Mouse (Mus musculus): Measurements from ENCODE around the gene Rab11fip2. TPM values are rescaled to one million over a fixed set of nuclear protein-coding genes. Genes with fewer than 3 reads are reported as not detected.
A peak's percentile ranks its signal among the peaks of the same experiment; 100 is the strongest.

Rab11fip2 gene
- polyA plus RNA-seq (2021) = 23.0 TPM

- no peak for TF ChIP-seq CTCF (IDR thresholded peaks at IDR 0.05)
- in situ Hi-C loops (cut with MboI; ENCODE audit: low pct_unique_long_range_greater_than_20kb) = loop anchor here (5.0 to 10.0 kb wide), 2 partner anchors 481 to 529 kb away; no protein-coding TSS in a partner anchor
- no peaks in the 10 kb centered on the region for H3K27me3 ChIP-seq
- ChIA-PET CTCF (interaction anchor here (0.8 to 1.5 kb wide), 2 partner anchors 11 to 482 kb away, joined by 3 read pairs; no protein-coding TSS in a partner anchor), POLR2A (no interaction called here)
- DNase-seq (ENCODE audit: low read depth, low spot score) (peak; percentile 44), ATAC-seq (peak; percentile 97)
These were observed at the start of gene Rab11fip2 for GRCm38 (mm10) chr19:59943322-59943871. Gene Rab11fip2, minus strand, starts transcription at chr19:59943654.

DNA sequence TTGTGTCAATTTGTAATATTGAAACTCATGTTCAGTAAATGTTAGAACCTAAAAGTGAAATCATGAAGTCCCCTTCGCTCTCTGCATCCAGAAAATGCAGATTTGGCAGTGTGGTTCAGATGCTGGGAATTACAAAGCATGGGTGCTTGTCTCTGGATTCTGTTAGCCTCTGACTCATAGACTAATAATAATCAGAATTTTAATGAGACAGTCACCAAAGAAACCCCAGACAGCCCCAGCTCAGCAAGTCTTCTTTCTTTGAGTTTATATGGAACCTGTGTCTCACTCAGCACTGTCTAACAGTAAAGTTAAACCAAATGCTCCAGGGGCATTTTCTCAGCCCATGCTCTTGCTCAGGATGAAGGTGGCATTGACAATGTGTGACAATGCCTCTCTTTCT lies 38.1 kb upstream of the Rab11fip2 start:
- POLR2A ChIA-PET = no interaction called here
- CTCF ChIA-PET = interaction anchor here (0.5 kb wide), 1 partner anchor 69 kb away, joined by 3 read pairs; no protein-coding TSS in a partner anchor
- peak; percentile 62 for ATAC-seq
- no peaks in the 10 kb centered on the region for H3K27me3 ChIP-seq
- no peak for TF ChIP-seq CTCF (IDR thresholded peaks at IDR 0.05)
- DNase-seq (ENCODE audit: low read depth, low spot score) = peak; percentile 33
- in situ Hi-C loops (cut with MboI; ENCODE audit: low pct_unique_long_range_greater_than_20kb) = no loop called here

- in situ Hi-C loops (cut with MboI; ENCODE audit: low pct_unique_long_range_greater_than_20kb) = no loop called here
- no peak for TF ChIP-seq CTCF (IDR thresholded peaks at IDR 0.05)
- ATAC-seq (no peak), DNase-seq (ENCODE audit: low read depth, low spot score) (no peak)
- ChIA-PET CTCF (interaction anchor here (0.8 to 0.9 kb wide), 2 partner anchors 11 to 24 kb away, joined by 3 read pairs; no protein-coding TSS in a partner anchor), POLR2A (no interaction called here)
- no peaks in the 10 kb centered on the region for H3K27me3 ChIP-seq
These were observed 11.5 kb upstream of the Rab11fip2 start for GRCm38 (mm10) chr19:59954936-59955335.

DNA sequence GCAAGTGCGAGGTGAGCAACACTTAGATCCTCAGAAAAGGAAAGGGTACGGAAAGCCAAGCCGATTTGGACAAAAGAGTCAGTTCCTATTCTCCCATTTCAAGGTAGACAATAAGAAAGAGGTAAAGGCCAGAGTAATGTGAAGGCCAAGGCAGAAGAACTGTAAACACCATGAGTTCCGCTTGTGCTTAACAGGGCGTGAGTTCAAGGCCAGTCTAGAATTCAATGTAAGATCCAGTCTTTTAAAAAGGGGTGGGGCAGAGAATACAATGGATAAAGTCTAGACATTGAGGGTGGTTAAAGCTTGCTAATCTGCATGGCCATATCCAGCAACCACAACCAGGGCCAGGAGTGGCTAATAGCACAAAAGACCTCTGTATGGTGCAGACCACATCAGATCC lies 6.3 kb upstream of the Rab11fip2 start:
- in situ Hi-C loops (cut with MboI; ENCODE audit: low pct_unique_long_range_greater_than_20kb) = loop anchor here (5.0 to 10.0 kb wide), 2 partner anchors 188 to 535 kb away; no protein-coding TSS in a partner anchor
- POLR2A ChIA-PET = no interaction called here
- no peak for TF ChIP-seq CTCF (IDR thresholded peaks at IDR 0.05)
- no peak for ATAC-seq
- no peak for DNase-seq (ENCODE audit: low read depth, low spot score)
- no peaks in the 10 kb centered on the region for H3K27me3 ChIP-seq
- CTCF ChIA-PET = no interaction called here

- peak; percentile 62 for ATAC-seq
- DNase-seq (ENCODE audit: low read depth, low spot score) = no peak
- in situ Hi-C loops (cut with MboI; ENCODE audit: low pct_unique_long_range_greater_than_20kb) = loop anchor here (5.0 to 10.0 kb wide), 2 partner anchors 481 to 528 kb away; no protein-coding TSS in a partner anchor
- ChIA-PET CTCF (no interaction called here), POLR2A (interaction anchor here (1.0 kb wide), 1 partner anchor 13 kb away, joined by 3 read pairs; no protein-coding TSS in a partner anchor)
- H3K27me3 ChIP-seq = no peaks in the 10 kb centered on the region
- TF ChIP-seq CTCF (IDR thresholded peaks at IDR 0.05) = no peak
These were observed 635 bp downstream of the Rab11fip2 start for GRCm38 (mm10) chr19:59942716-59943321.

DNA sequence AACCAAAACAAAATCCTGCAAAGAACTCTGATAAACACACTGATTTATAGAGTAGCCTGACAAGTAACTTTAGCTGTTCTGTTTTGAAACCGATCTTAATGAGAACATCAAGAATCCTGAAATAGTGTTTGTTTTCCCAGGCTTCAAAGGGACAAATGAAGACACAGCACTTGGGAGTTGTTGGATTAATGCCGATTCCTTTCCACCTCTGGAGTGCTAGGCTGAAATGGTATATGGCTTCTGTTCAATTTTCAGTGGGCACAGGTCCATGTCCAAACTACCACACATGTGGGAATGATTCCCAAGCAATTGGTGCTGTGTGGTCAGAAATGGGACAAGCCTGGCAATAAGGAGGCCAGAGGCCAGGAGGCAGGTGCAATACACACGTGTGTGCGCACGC lies 3.7 kb downstream of the Rab11fip2 start:
- DNase-seq (ENCODE audit: low read depth, low spot score) (no peak), ATAC-seq (no peak)
- POLR2A ChIA-PET = no interaction called here

DNA sequence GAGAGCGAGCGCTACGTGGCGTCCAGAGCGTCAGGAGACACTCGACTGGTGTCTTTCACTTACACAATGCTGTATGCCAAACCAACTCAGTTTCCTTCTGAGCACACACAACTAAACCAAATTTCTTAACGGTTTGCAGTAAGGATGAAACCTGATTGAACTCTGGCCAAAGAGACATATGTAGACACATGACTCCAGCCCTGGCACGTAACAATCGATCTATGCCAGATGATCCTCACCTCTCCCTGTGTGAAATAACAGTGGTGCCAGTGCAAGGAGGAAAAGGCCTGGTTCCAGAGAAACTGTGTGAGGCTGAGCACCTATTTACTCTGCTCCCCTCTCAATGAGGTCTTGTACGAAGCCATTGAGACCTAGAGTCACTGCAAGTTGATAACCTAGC lies 11.4 kb downstream of the Rab11fip2 start:
- no peak for DNase-seq (ENCODE audit: low read depth, low spot score)
- TF ChIP-seq CTCF (IDR thresholded peaks at IDR 0.05) = no peak
- ChIA-PET POLR2A (no interaction called here), CTCF (interaction anchor here (2.3 kb wide), 1 partner anchor 13 kb away, joined by 5 read pairs; no protein-coding TSS in a partner anchor)
- H3K27me3 ChIP-seq = no peaks in the 10 kb centered on the region
- no peak for ATAC-seq
- in situ Hi-C loops (cut with MboI; ENCODE audit: low pct_unique_long_range_greater_than_20kb) = no loop called here

More for the DNA sequence above, 3.7 kb downstream of the Rab11fip2 start:
- no peak for TF ChIP-seq CTCF (IDR thresholded peaks at IDR 0.05)
- in situ Hi-C loops (cut with MboI; ENCODE audit: low pct_unique_long_range_greater_than_20kb) = loop anchor here (5.0 to 10.0 kb wide), 2 partner anchors 477 to 525 kb away; no protein-coding TSS in a partner anchor
- H3K27me3 ChIP-seq = no peaks in the 10 kb centered on the region
- CTCF ChIA-PET = no interaction called here

DNA sequence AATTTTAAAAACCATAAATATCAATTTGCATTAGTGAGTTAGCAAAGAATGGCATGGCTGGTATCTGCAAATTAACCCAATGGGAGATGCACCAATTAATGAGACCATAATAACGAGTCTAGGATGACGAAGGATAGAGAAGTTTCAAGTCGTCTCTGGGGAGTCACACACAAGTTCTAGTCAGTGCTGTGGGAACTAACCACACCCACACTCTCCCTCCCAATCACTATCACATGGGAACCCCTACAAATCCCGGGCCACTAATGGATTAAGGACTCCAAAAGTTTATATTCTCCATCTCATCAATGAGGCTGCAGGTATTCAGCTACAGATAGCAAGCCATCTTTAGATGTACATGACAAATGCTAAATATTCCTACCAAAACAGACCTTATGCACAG lies 14.8 kb downstream of the Rab11fip2 start:
- in situ Hi-C loops (cut with MboI; ENCODE audit: low pct_unique_long_range_greater_than_20kb) = no loop called here
- DNase-seq (ENCODE audit: low read depth, low spot score) = no peak
- no peak for TF ChIP-seq CTCF (IDR thresholded peaks at IDR 0.05)
- no peak for ATAC-seq
- ChIA-PET CTCF (interaction anchor here (1.1 kb wide), 1 partner anchor 19 kb away, joined by 3 read pairs; no protein-coding TSS in a partner anchor), POLR2A (no interaction called here)
- H3K27me3 ChIP-seq = no peaks in the 10 kb centered on the region

GRCm38 (mm10) chr19:59926125-59926524 lies 17.3 kb downstream of the Rab11fip2 start:
- DNase-seq (ENCODE audit: low read depth, low spot score) (no peak), ATAC-seq (no peak)
- no peak for TF ChIP-seq CTCF (IDR thresholded peaks at IDR 0.05)
- POLR2A ChIA-PET = no interaction called here
- in situ Hi-C loops (cut with MboI; ENCODE audit: low pct_unique_long_range_greater_than_20kb) = no loop called here
- CTCF ChIA-PET = interaction anchor here (1.1 to 1.2 kb wide), 2 partner anchors 9 to 145 kb away, joined by 3 to 4 read pairs; no protein-coding TSS in a partner anchor
- H3K27me3 ChIP-seq = no peaks in the 10 kb centered on the region

- POLR2A ChIA-PET = no interaction called here
- in situ Hi-C loops (cut with MboI; ENCODE audit: low pct_unique_long_range_greater_than_20kb) = no loop called here
- H3K27me3 ChIP-seq = no peaks in the 10 kb centered on the region
- TF ChIP-seq CTCF (IDR thresholded peaks at IDR 0.05) = no peak
- CTCF ChIA-PET = interaction anchor here (1.3 kb wide), 1 partner anchor 10 kb away, joined by 3 read pairs; no protein-coding TSS in a partner anchor
- DNase-seq (ENCODE audit: low read depth, low spot score) (no peak), ATAC-seq (no peak)
These were observed 22.6 kb downstream of the Rab11fip2 start for GRCm38 (mm10) chr19:59920846-59921245.

All from Patski (cell line).